Mouse (Mus musculus) embryonic facial prominence, embryonic 13.5 days (tissue): ENCODE measurements at regions not wholly inside any gene's neighbourhood (a gene's known extent, or its start where the extent isn't known, plus 50 kb on each side); places are given as distances from the start of the nearest gene placed in this dataset.
A peak's percentile ranks its signal among the peaks of the same experiment; 100 is the strongest.
"Not testable (repeated sequence)": the region's sequence is repeated elsewhere in the genome, so short reads cannot be mapped to it uniquely, and the experiment has no call there.

Experiments
- ATAC-seq: fragments of 200-750 bp; cut with Nextera tagmentation; 2 replicates; pipeline ENCODE4 v1.8.0; 2017; ENCODE audit warnings: low read depth; ENCODE audit not compliant: insufficient number of reproducible peaks, insufficient read depth, low FRiP score, low TSS enrichment
- H3K27ac ChIP-seq: fragments of 300-500 bp; sonication (generic); 2 replicates; pipeline ENCODE4 v1.5.1; 2015; ENCODE audit warnings: moderate library complexity, mild to moderate bottlenecking, inconsistent platforms
- H3K27me3 ChIP-seq: fragments of 300-500 bp; sonication (generic); 2 replicates; pipeline ENCODE4 v1.6.1; 2015; ENCODE audit warnings: mild to moderate bottlenecking, inconsistent platforms
- H3K36me3 ChIP-seq: fragments of 300-500 bp; sonication (generic); 2 replicates; pipeline ENCODE4 v1.6.1; 2015; ENCODE audit warnings: mild to moderate bottlenecking, inconsistent platforms
- H3K4me1 ChIP-seq: fragments of 300-500 bp; sonication (generic); 2 replicates; pipeline ENCODE4 v1.6.1; 2015; ENCODE audit warnings: inconsistent platforms
- H3K4me2 ChIP-seq: fragments of 300-500 bp; sonication (generic); 2 replicates; pipeline ENCODE4 v1.6.1; 2015; ENCODE audit warnings: moderate library complexity, mild to moderate bottlenecking, inconsistent platforms
- H3K4me3 ChIP-seq: fragments of 300-500 bp; sonication (generic); 2 replicates; pipeline ENCODE4 v1.5.1; 2015; ENCODE audit warnings: mild to moderate bottlenecking, inconsistent platforms
- H3K9ac ChIP-seq: fragments of 300-500 bp; sonication (generic); 2 replicates; pipeline ENCODE4 v1.6.1; 2015; ENCODE audit warnings: mild to moderate bottlenecking, inconsistent platforms
- H3K9me3 ChIP-seq: fragments of 300-500 bp; sonication (generic); 2 replicates; pipeline ENCODE4 v1.6.1; 2016; ENCODE audit warnings: inconsistent platforms
- WGBS: fragments of 180-500 bp; shearing (Covaris S2); methylation state at CpG from one replicate; pipeline ENCODE4 v1.1.7; 2015; ENCODE audit warnings: mixed read lengths; 5-methylcytosine and 5-hydroxymethylcytosine counted together

DNA sequence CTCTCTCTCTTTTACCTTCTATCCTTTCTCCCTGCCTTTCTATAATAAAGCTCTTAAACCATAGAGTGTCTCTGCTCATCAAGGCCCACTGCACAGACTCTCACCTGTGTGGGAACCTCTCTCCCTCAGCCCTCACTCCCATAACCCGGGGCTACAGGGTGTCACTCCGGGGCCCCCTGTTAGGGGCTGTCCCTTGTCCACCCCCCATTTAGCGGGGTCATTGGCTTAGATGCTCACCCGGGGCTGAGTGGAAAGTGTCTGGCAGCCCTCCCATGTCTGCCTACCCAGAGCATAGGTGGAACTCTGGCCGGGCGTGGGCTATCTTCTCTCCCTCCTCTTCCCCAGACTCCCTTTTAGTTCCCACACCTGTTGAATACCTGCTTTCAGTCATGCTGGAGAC is 116.4 kb downstream of the Zfp993 start:
- not testable (repeated sequence) for H3K36me3 ChIP-seq, ATAC-seq, H3K4me3 ChIP-seq, H3K27me3 ChIP-seq, H3K4me1 ChIP-seq, H3K4me2 ChIP-seq, H3K27ac ChIP-seq, H3K9ac ChIP-seq
- WGBS: 79% methylated on average over 6 of the region's 6 CpGs
- peaks cover 44% of the 10 kb centered on the region for H3K9me3 ChIP-seq

DNA sequence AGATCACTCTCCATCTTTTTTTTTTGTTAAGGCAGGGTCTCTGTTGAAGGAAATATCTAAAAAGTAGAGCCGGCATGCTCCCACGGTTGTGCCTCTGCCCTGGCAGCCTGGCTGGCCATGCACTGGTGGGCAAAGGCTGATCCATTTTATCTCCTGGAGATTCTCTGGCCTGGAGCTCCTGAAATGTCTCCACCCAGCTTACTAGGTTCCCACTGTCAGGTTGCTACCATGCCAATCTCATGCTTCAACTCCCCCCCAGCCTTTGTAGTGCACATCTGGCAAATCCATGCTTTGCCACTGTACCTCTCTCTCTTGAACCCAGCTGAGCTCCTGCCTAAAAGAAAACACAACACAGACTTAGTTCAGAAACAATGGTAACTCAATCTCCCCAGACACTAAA is 129.0 kb downstream of the Zfp993 start:
- H3K27me3 ChIP-seq, ATAC-seq, H3K4me1 ChIP-seq, H3K4me2 ChIP-seq, H3K27ac ChIP-seq, H3K4me3 ChIP-seq, H3K9ac ChIP-seq, H3K36me3 ChIP-seq: not testable (repeated sequence)
- WGBS: 88% methylated on average over 2 of the region's 2 CpGs
- H3K9me3 ChIP-seq: peaks cover 42% of the 10 kb centered on the region

DNA sequence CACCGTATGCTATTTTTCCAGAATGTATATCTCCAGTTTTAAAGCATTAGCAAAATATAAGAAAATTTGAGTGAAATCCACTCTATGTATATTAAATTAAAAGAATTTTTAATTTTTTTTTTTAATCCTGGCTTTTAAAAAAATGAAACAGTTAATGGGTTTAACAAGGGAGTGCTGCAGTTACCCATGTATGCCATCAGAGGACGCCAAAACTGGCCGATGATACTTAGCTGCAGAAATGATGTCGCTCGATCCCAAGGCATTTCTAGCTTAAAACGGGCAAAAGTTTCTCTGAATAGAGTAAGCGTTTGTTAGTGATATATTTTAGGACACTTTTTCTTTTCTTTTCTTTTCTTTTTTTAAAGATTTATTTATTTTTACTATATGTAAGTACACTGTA is 129.9 kb downstream of the Zfp993 start:
- not testable (repeated sequence) for H3K9ac ChIP-seq, H3K27me3 ChIP-seq, H3K4me3 ChIP-seq, H3K4me2 ChIP-seq, ATAC-seq, H3K4me1 ChIP-seq, H3K36me3 ChIP-seq, H3K27ac ChIP-seq
- WGBS: 82% methylated on average over 7 of the region's 7 CpGs
- peaks cover 36% of the 10 kb centered on the region for H3K9me3 ChIP-seq

DNA sequence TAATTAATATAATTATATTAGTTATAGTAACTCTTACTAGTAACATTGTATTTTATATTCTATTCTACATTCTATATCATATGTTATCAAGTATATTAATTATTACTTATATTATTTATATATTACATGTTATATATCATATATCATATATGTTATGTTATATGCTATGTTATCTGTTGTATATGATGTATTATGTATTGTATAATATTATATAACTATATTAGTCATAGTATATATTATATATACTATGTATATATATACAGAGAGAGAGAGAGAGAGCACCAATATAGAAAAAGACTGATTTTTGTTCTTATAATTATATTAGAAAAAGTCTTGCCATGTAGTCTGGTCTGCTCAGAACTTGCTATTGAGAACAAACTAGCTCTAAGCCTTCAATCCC is 133.0 kb downstream of the Zfp993 start:
- H3K4me2 ChIP-seq, H3K36me3 ChIP-seq, H3K27ac ChIP-seq, H3K27me3 ChIP-seq, H3K4me3 ChIP-seq, H3K9ac ChIP-seq, H3K4me1 ChIP-seq: not testable (repeated sequence)
- peaks cover 33% of the 10 kb centered on the region for H3K9me3 ChIP-seq
- 0 out of 2 replicates have a peak, but pooled peaks have one; percentile 56 for ATAC-seq
